Mouse (Mus musculus): Measurements from ENCODE around the gene Ptcd1. TPM values are rescaled to one million over a fixed set of nuclear protein-coding genes. Genes with fewer than 3 reads are reported as not detected.

Ptcd1 gene
- polyA plus RNA-seq, 1 experiment = not detected

GRCm38 (mm10) chr5:145185244-145185643 is 18.3 kb upstream of the Ptcd1 start:
- WGBS = 95% methylated on average over 2 of the region's 2 CpGs

GRCm38 (mm10) chr5:145178461-145178980 is 11.6 kb upstream of the Ptcd1 start:
- Histone ChIP-seq H3K27ac (ENCODE audit: insufficient read depth, low read depth, low read length) (no peak overlapping the region), H3K4me3 (ENCODE audit: insufficient read depth, low read depth, low read length) (no peak overlapping the region), H3K4me1 (ENCODE audit: control insufficient read depth, insufficient read depth, low read length) (no peaks in the 10 kb centered on the region)
- TF ChIP-seq CTCF (IDR thresholded peaks at IDR 0.05; ENCODE audit: insufficient read depth, low read depth, low read length) (no peak), POLR2A (IDR thresholded peaks at IDR 0.05; ENCODE audit: insufficient read depth, low read depth, low read length) (no peak)
- 85% methylated on average over 18 of the region's 18 CpGs for WGBS

More at GRCm38 (mm10) chr5:145185244-145185643, 18.3 kb upstream of the Ptcd1 start:
- Histone ChIP-seq H3K27ac (ENCODE audit: insufficient read depth, low read depth, low read length) (no peak overlapping the region), H3K4me3 (ENCODE audit: insufficient read depth, low read depth, low read length) (no peak overlapping the region), H3K4me1 (ENCODE audit: control insufficient read depth, insufficient read depth, low read length) (peaks cover 9% of the 10 kb centered on the region)
- TF ChIP-seq CTCF (IDR thresholded peaks at IDR 0.05; ENCODE audit: insufficient read depth, low read depth, low read length) (no peak), POLR2A (IDR thresholded peaks at IDR 0.05; ENCODE audit: insufficient read depth, low read depth, low read length) (no peak)

GRCm38 (mm10) chr5:145167306-145167661 is 376 bp upstream of the Ptcd1 start:
- Histone ChIP-seq H3K4me3 (ENCODE audit: insufficient read depth, low read depth, low read length) (peak overlapping the region; percentile 75), H3K27ac (ENCODE audit: insufficient read depth, low read depth, low read length) (no peak overlapping the region), H3K4me1 (ENCODE audit: control insufficient read depth, insufficient read depth, low read length) (peaks cover 15% of the 10 kb centered on the region)
- TF ChIP-seq POLR2A (IDR thresholded peaks at IDR 0.05; ENCODE audit: insufficient read depth, low read depth, low read length) = no peak
- TF ChIP-seq CTCF (IDR thresholded peaks at IDR 0.05; ENCODE audit: insufficient read depth, low read depth, low read length) = no peak
- WGBS = under 1% methylated on average over 26 of the region's 28 CpGs

GRCm38 (mm10) chr5:145165184-145165583 is 1.7 kb downstream of the Ptcd1 start:
- Histone ChIP-seq H3K27ac (ENCODE audit: insufficient read depth, low read depth, low read length) (no peak overlapping the region), H3K4me3 (ENCODE audit: insufficient read depth, low read depth, low read length) (no peak overlapping the region), H3K4me1 (ENCODE audit: control insufficient read depth, insufficient read depth, low read length) (peaks cover 15% of the 10 kb centered on the region)
- 85% methylated on average over 15 of the region's 15 CpGs for WGBS
- no peak for TF ChIP-seq POLR2A (IDR thresholded peaks at IDR 0.05; ENCODE audit: insufficient read depth, low read depth, low read length)
- TF ChIP-seq CTCF (IDR thresholded peaks at IDR 0.05; ENCODE audit: insufficient read depth, low read depth, low read length) = no peak

- 69% methylated on average over 3 of the region's 3 CpGs for WGBS
- H3K4me1 ChIP-seq (ENCODE audit: control insufficient read depth, insufficient read depth, low read length) = peaks cover 15% of the 10 kb centered on the region
- H3K27ac ChIP-seq (ENCODE audit: insufficient read depth, low read depth, low read length) = no peak overlapping the region
- TF ChIP-seq POLR2A (IDR thresholded peaks at IDR 0.05; ENCODE audit: insufficient read depth, low read depth, low read length) (no peak), CTCF (IDR thresholded peaks at IDR 0.05; ENCODE audit: insufficient read depth, low read depth, low read length) (no peak)
- H3K4me3 ChIP-seq (ENCODE audit: insufficient read depth, low read depth, low read length) = no peak overlapping the region
Measured at GRCm38 (mm10) chr5:145164710-145165109, 2.2 kb downstream of the Ptcd1 start.

GRCm38 (mm10) chr5:145161361-145161760 is 5.5 kb downstream of the Ptcd1 start:
- 95% methylated on average over 14 of the region's 14 CpGs for WGBS
- no peak for TF ChIP-seq POLR2A (IDR thresholded peaks at IDR 0.05; ENCODE audit: insufficient read depth, low read depth, low read length)
- no peak for TF ChIP-seq CTCF (IDR thresholded peaks at IDR 0.05; ENCODE audit: insufficient read depth, low read depth, low read length)
- Histone ChIP-seq H3K4me1 (ENCODE audit: control insufficient read depth, insufficient read depth, low read length) (peaks cover 13% of the 10 kb centered on the region), H3K4me3 (ENCODE audit: insufficient read depth, low read depth, low read length) (no peak overlapping the region), H3K27ac (ENCODE audit: insufficient read depth, low read depth, low read length) (no peak overlapping the region)

GRCm38 (mm10) chr5:145152690-145153089 is 14.2 kb downstream of the Ptcd1 start:
- TF ChIP-seq POLR2A (IDR thresholded peaks at IDR 0.05; ENCODE audit: insufficient read depth, low read depth, low read length) (no peak), CTCF (IDR thresholded peaks at IDR 0.05; ENCODE audit: insufficient read depth, low read depth, low read length) (no peak)
- 94% methylated on average over 5 of the region's 5 CpGs for WGBS
- H3K27ac ChIP-seq (ENCODE audit: insufficient read depth, low read depth, low read length) = no peak overlapping the region

GRCm38 (mm10) chr5:145149294-145149693 is 17.6 kb downstream of the Ptcd1 start:
- Histone ChIP-seq H3K4me3 (ENCODE audit: insufficient read depth, low read depth, low read length) (no peak overlapping the region), H3K4me1 (ENCODE audit: control insufficient read depth, insufficient read depth, low read length) (no peaks in the 10 kb centered on the region), H3K27ac (ENCODE audit: insufficient read depth, low read depth, low read length) (no peak overlapping the region)
- 90% methylated on average over 6 of the region's 6 CpGs for WGBS
- TF ChIP-seq POLR2A (IDR thresholded peaks at IDR 0.05; ENCODE audit: insufficient read depth, low read depth, low read length) (no peak), CTCF (IDR thresholded peaks at IDR 0.05; ENCODE audit: insufficient read depth, low read depth, low read length) (no peak)

More at GRCm38 (mm10) chr5:145152690-145153089, 14.2 kb downstream of the Ptcd1 start:
- H3K4me3 ChIP-seq (ENCODE audit: insufficient read depth, low read depth, low read length) = no peak overlapping the region
- H3K4me1 ChIP-seq (ENCODE audit: control insufficient read depth, insufficient read depth, low read length) = no peaks in the 10 kb centered on the region

GRCm38 (mm10) chr5:145147748-145148147 is 19.2 kb downstream of the Ptcd1 start:
- WGBS = 89% methylated on average over 5 of the region's 5 CpGs
- no peak overlapping the region for H3K27ac ChIP-seq (ENCODE audit: insufficient read depth, low read depth, low read length)
- TF ChIP-seq POLR2A (IDR thresholded peaks at IDR 0.05; ENCODE audit: insufficient read depth, low read depth, low read length) (no peak), CTCF (IDR thresholded peaks at IDR 0.05; ENCODE audit: insufficient read depth, low read depth, low read length) (no peak)

More at GRCm38 (mm10) chr5:145147748-145148147, 19.2 kb downstream of the Ptcd1 start:
- no peak overlapping the region for H3K4me3 ChIP-seq (ENCODE audit: insufficient read depth, low read depth, low read length)
- H3K4me1 ChIP-seq (ENCODE audit: control insufficient read depth, insufficient read depth, low read length) = no peaks in the 10 kb centered on the region
